Mouse (Mus musculus) left cerebral cortex, adult 8-10 months (tissue): ENCODE data around the gene Ostm1. TPM values are rescaled to one million over a fixed set of nuclear protein-coding genes. Genes with fewer than 3 reads are reported as not detected.
A peak's percentile ranks its signal among the peaks of the same experiment; 100 is the strongest.

ENCODE experiments used
- DNase-seq, 2 experiments: peaks; one replicate each; pipeline ENCODE4 v3.0.0; 2022; ENCODE audit warnings: low spot score in 2 of 2
- total RNA-seq, 4 experiments: library from RNA; stranded (reverse); gene quantifications; 2 replicates each; pipeline ENCODE4 v1.2.4; 2022

Gene Ostm1
- total RNA-seq, 4 experiments from 2014 or later = 45.8 to 51.5 (median 48.4) TPM

- DNase-seq = peak in 1 of 2 experiments; percentile 2
These were observed 151.0 kb downstream of the Ostm1 start for GRCm38 (mm10) chr10:42734546-42735060.

DNA sequence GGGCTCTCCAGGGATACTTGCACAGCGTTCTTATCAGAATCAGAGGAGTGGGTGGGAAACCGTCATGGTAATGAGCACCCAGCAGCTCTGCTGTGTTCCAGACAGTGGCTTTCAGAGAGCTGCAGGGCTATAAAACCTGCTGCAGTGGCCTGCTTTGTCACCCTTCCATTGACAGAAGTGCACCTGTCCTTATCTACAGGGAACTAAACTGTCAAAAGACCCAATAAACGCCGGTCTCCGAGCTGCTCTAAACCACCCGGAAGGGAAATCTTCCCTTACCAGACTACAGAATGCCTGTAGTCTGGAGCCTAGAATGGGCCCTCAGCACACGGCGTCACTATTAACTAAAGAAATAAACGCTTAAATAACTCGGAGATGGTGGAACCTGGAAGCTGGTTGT lies 168.2 kb downstream of the Ostm1 start:
- DNase-seq = no peak

Other genes starting within 250 kb of the Ostm1 start
- 10 to 100 TPM; 12.3 to 13.6 (median 12.4) TPM for gene Afg1l, start 105.3 kb upstream of the Ostm1 start, total RNA-seq
- 100 to 1,000 TPM; 174 to 195 (median 178) TPM for gene Snx3, start 81.8 kb upstream of the Ostm1 start, total RNA-seq
- gene Nr2e1, start 190 bp upstream of the Ostm1 start, total RNA-seq = 10 to 100 TPM; 10.3 to 15.6 (median 12.2) TPM
- 10 to 100 TPM; 46.1 to 51.5 (median 50.2) TPM for gene Sec63, start 177.7 kb downstream of the Ostm1 start, total RNA-seq